Mouse (Mus musculus): ENCODE measurements around the gene Lhpp. TPM values are rescaled to one million over a fixed set of nuclear protein-coding genes. Genes with fewer than 3 reads are reported as not detected.

The Lhpp gene
- polyA plus RNA-seq (2015; fragmentation: Nextera tagmentation; extraction: Ambion mirVana), result 14.5 and 16.8 TPM in 2 replicates

- Histone ChIP-seq H3K9me3 (replicated peaks) (no peaks in the 10 kb centered on the region), H3K36me3 (ENCODE audit: poor library complexity, severe bottlenecking) (no peaks in the 10 kb centered on the region), H3K4me1 (0 out of 2 replicates have a peak, but pooled peaks cover 5% of the 10 kb centered on the region), H3K27ac (no peak within 1 kb of the TSS), H3K9ac (peak within 1 kb of the TSS; percentile 62), H3K4me3 (peak within 1 kb of the TSS; percentile 54), H3K27me3 (peaks cover 16% of the 10 kb centered on the region), H3K4me2 (peak within 1 kb of the TSS; percentile 65)
- peak; percentile 90 for ATAC-seq
- 8% methylated on average over 44 of the region's 44 CpGs for WGBS
These were observed at the start of gene Lhpp for GRCm38 (mm10) chr7:132610468-132611318. Gene Lhpp, plus strand, starts transcription at chr7:132610638.

GRCm38 (mm10) chr7:132565831-132566230, 44.6 kb upstream of the Lhpp start:
- Histone ChIP-seq H3K4me2 (no peak overlapping the region), H3K36me3 (ENCODE audit: poor library complexity, severe bottlenecking) (peaks cover 64% of the 10 kb centered on the region), H3K4me3 (no peak overlapping the region), H3K27me3 (no peaks in the 10 kb centered on the region), H3K9me3 (replicated peaks) (no peaks in the 10 kb centered on the region), H3K9ac (no peak overlapping the region), H3K4me1 (no peaks in the 10 kb centered on the region), H3K27ac (no peak overlapping the region)
- ATAC-seq, result no peak
- WGBS, result 21% methylated on average over 1 of the region's 1 CpGs

DNA sequence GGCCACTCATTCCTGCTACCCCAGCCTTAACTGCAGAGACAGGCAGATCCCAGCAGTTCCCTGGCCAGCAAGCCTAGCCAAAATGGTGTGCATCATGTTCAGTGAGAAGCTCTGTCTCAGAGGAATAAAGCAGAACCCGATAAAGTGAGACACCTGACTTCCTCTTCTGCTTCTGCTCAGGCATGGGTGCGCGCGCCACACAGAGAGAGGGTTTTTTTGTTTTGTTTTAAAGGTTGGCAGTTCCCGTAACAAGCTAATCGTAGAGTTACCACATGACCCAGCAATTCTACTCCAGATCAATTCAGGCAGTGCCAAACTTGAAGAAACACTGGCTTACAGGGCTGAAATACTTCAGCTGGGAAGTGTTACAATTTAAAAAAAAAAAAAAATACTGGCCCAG, 41.6 kb upstream of the Lhpp start:
- Histone ChIP-seq H3K4me1 (peaks cover 21% of the 10 kb centered on the region), H3K27ac (no peak overlapping the region), H3K4me3 (no peak overlapping the region), H3K27me3 (no peaks in the 10 kb centered on the region), H3K4me2 (no peak overlapping the region), H3K36me3 (ENCODE audit: poor library complexity, severe bottlenecking) (peaks cover 34% of the 10 kb centered on the region), H3K9ac (no peak overlapping the region), H3K9me3 (replicated peaks) (no peaks in the 10 kb centered on the region)
- ATAC-seq, result no peak
- WGBS, result 84% methylated on average over 6 of the region's 6 CpGs

- Histone ChIP-seq H3K4me2 (no peak overlapping the region), H3K27ac (no peak overlapping the region), H3K27me3 (no peaks in the 10 kb centered on the region), H3K4me3 (no peak overlapping the region), H3K4me1 (peaks cover 32% of the 10 kb centered on the region), H3K9ac (no peak overlapping the region), H3K36me3 (ENCODE audit: poor library complexity, severe bottlenecking) (peaks cover 22% of the 10 kb centered on the region), H3K9me3 (replicated peaks) (no peaks in the 10 kb centered on the region)
- no peak for ATAC-seq
- WGBS, result 86% methylated on average over 5 of the region's 5 CpGs
These were observed 40.4 kb upstream of the Lhpp start for GRCm38 (mm10) chr7:132570071-132570470.

GRCm38 (mm10) chr7:132571481-132571880, 39.0 kb upstream of the Lhpp start:
- H3K9ac ChIP-seq, result no peak overlapping the region
- H3K27ac ChIP-seq, result peak overlapping the region; percentile 48
- no peak overlapping the region for H3K4me3 ChIP-seq
- no peaks in the 10 kb centered on the region for H3K9me3 ChIP-seq (replicated peaks)
- peaks cover 18% of the 10 kb centered on the region for H3K36me3 ChIP-seq (ENCODE audit: poor library complexity, severe bottlenecking)
- H3K4me2 ChIP-seq, result peak overlapping the region; percentile 20
- WGBS, result 62% methylated on average over 8 of the region's 8 CpGs
- no peak for ATAC-seq
- no peaks in the 10 kb centered on the region for H3K27me3 ChIP-seq
- H3K4me1 ChIP-seq, result peaks cover 38% of the 10 kb centered on the region

- H3K36me3 ChIP-seq (ENCODE audit: poor library complexity, severe bottlenecking), result peaks cover 13% of the 10 kb centered on the region
- ATAC-seq, result no peak
- H3K27ac ChIP-seq, result peak overlapping the region; percentile 55; the same call in 1 of the 2 replicates
- H3K27me3 ChIP-seq, result 0 out of 2 replicates have a peak, but pooled peaks cover 6% of the 10 kb centered on the region
- H3K9me3 ChIP-seq (replicated peaks), result no peaks in the 10 kb centered on the region
- H3K4me2 ChIP-seq, result peak overlapping the region; percentile 27
- H3K9ac ChIP-seq, result no peak overlapping the region
- peaks cover 41% of the 10 kb centered on the region for H3K4me1 ChIP-seq
- no peak overlapping the region for H3K4me3 ChIP-seq
- 60% methylated on average over 3 of the region's 3 CpGs for WGBS
These were observed 37.7 kb upstream of the Lhpp start for GRCm38 (mm10) chr7:132572738-132573137.

GRCm38 (mm10) chr7:132573205-132573604, 37.2 kb upstream of the Lhpp start:
- Histone ChIP-seq H3K9me3 (replicated peaks) (no peaks in the 10 kb centered on the region), H3K27ac (peak overlapping the region; percentile 70), H3K36me3 (ENCODE audit: poor library complexity, severe bottlenecking) (peaks cover 10% of the 10 kb centered on the region), H3K4me1 (peaks cover 41% of the 10 kb centered on the region), H3K9ac (no peak overlapping the region), H3K4me2 (peak overlapping the region; percentile 27), H3K27me3 (0 out of 2 replicates have a peak, but pooled peaks cover 9% of the 10 kb centered on the region), H3K4me3 (no peak overlapping the region)
- no peak for ATAC-seq
- WGBS, result 23% methylated on average over 6 of the region's 6 CpGs

- peaks cover 4% of the 10 kb centered on the region; the same call in 1 of the 2 replicates for H3K36me3 ChIP-seq (ENCODE audit: poor library complexity, severe bottlenecking)
- no peak for ATAC-seq
- H3K4me1 ChIP-seq, result peaks cover 41% of the 10 kb centered on the region
- H3K9me3 ChIP-seq (replicated peaks), result no peaks in the 10 kb centered on the region
- no peak overlapping the region for H3K9ac ChIP-seq
- no peak overlapping the region for H3K4me3 ChIP-seq
- peaks cover 14% of the 10 kb centered on the region; the same call in 1 of the 2 replicates for H3K27me3 ChIP-seq
- H3K4me2 ChIP-seq, result peak overlapping the region; percentile 28; the same call in 1 of the 2 replicates
- H3K27ac ChIP-seq, result no peak overlapping the region
- WGBS, result 91% methylated on average over 5 of the region's 5 CpGs
These were observed 35.8 kb upstream of the Lhpp start for GRCm38 (mm10) chr7:132574646-132575045.

DNA sequence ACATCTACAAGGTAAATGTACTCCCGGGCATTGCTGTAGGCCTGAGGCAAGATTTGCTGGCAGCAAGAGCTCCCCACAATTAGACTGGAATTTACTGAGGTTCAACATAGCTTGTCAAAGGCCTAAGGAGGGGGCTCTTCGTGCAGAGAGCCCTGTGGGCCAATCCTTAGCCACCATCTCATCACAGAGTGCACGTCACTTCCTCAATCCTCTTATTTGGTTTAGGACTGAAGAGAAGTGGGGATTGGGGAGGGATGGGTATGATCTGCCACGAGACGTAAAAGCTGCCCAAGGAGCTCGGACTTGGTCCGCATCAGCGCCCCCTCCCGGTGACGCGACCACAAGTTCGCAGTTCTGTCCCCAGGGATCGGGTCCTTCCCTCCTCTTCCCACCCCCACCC, 34.8 kb upstream of the Lhpp start:
- H3K4me1 ChIP-seq, result peaks cover 41% of the 10 kb centered on the region
- H3K9ac ChIP-seq, result peak overlapping the region; percentile 76
- no peaks in the 10 kb centered on the region for H3K9me3 ChIP-seq (replicated peaks)
- H3K27me3 ChIP-seq, result peaks cover 14% of the 10 kb centered on the region; the same call in 1 of the 2 replicates
- peak overlapping the region; percentile 84 for H3K27ac ChIP-seq
- H3K4me2 ChIP-seq, result peak overlapping the region; percentile 73
- peak overlapping the region; percentile 76 for H3K4me3 ChIP-seq
- peak; percentile 91 for ATAC-seq
- 0% methylated on average over 10 of the region's 13 CpGs for WGBS
- H3K36me3 ChIP-seq (ENCODE audit: poor library complexity, severe bottlenecking), result no peaks in the 10 kb centered on the region

DNA sequence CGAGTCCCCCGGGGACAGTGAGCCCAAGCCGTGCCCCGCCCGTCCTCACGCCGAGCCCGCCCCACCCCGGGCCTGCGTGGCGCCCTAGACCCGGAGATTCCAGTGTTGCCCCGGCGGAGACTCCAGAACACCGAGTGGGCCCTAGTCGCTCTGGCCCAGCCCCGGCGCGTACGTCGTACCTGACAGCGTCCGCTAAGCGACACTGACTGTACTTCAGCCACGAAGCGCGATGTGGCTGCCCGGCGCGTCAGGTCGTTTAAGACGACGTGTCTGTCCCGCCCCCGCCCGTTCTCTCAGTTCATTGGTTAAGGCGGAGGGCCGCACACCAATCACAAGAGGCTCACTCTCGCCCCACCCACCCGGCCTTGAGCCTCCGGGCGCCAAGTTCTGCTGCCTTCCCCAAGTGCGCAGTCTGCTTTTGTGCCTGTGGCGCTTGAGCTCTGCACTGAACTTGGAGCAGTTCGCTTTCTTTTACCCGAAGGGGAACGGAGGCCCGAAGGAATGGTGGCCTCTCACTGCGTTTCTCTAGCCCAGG, 34.3 kb upstream of the Lhpp start, which contains the start of gene Oat:
Oat (minus strand) TSS at position 283 of the 535 bp plus-strand sequence.
- Histone ChIP-seq H3K27ac (peak within 1 kb of the TSS; percentile 84), H3K9ac (peak within 1 kb of the TSS; percentile 76), H3K27me3 (peaks cover 14% of the 10 kb centered on the region; the same call in 1 of the 2 replicates), H3K4me2 (peak within 1 kb of the TSS; percentile 73), H3K36me3 (ENCODE audit: poor library complexity, severe bottlenecking) (no peaks in the 10 kb centered on the region), H3K4me1 (peaks cover 41% of the 10 kb centered on the region), H3K4me3 (peak within 1 kb of the TSS; percentile 76), H3K9me3 (replicated peaks) (no peaks in the 10 kb centered on the region)
- ATAC-seq, result peak; percentile 96
- under 1% methylated on average over 49 of the region's 49 CpGs for WGBS

DNA sequence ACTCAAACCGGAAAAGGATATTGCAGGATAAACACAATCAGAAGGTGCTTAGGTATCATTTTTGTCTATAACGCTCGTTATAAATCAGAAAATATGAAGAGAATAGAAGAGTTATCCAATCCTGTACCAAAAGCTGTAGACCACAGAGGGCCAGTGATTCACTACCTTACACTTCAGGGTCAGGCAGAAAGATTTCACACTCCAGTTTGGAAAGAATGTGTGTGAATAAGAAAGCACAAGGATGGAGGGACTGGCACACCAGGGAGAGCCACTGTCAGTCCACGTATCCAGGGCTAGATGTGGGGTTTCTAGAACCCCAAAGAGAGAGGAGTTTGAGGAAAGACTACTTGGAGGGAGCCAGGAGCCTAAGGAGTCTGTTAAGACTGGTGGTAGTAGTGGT, 33.5 kb upstream of the Lhpp start:
- Histone ChIP-seq H3K4me3 (no peak overlapping the region), H3K4me2 (peak overlapping the region; percentile 73; the same call in 1 of the 2 replicates), H3K36me3 (ENCODE audit: poor library complexity, severe bottlenecking) (no peaks in the 10 kb centered on the region), H3K4me1 (peaks cover 37% of the 10 kb centered on the region), H3K27ac (no peak overlapping the region), H3K27me3 (peaks cover 14% of the 10 kb centered on the region; the same call in 1 of the 2 replicates), H3K9ac (no peak overlapping the region), H3K9me3 (replicated peaks) (no peaks in the 10 kb centered on the region)
- 49% methylated on average over 4 of the region's 4 CpGs for WGBS
- no peak for ATAC-seq

DNA sequence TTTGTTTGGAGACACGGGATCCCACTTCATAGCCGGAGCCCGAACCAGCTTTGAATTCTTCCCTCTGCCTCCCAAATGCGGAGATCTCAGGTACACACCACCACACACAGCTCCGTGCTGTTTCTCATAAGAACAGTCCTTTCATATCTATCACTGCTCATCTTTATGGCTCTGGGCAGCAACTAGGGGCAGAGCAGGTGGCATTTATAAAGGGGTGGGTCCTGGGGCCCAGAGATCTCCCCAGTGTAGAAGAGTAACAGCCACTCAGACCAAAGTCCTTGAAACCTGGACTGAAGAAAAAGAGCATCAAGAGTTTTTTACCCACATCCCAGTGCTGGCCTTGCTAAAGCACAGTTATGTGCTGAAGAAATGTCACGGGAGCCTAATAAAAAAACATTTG, 29.9 kb upstream of the Lhpp start:
- H3K4me1 ChIP-seq, result peaks cover 5% of the 10 kb centered on the region; the same call in 1 of the 2 replicates

More for the DNA sequence above, 29.9 kb upstream of the Lhpp start:
- H3K9me3 ChIP-seq (replicated peaks), result no peaks in the 10 kb centered on the region
- H3K27ac ChIP-seq, result no peak overlapping the region
- no peak overlapping the region for H3K4me3 ChIP-seq
- H3K9ac ChIP-seq, result no peak overlapping the region
- no peaks in the 10 kb centered on the region for H3K36me3 ChIP-seq (ENCODE audit: poor library complexity, severe bottlenecking)
- WGBS, result 76% methylated on average over 6 of the region's 6 CpGs
- no peak overlapping the region for H3K4me2 ChIP-seq
- peaks cover 14% of the 10 kb centered on the region; the same call in 1 of the 2 replicates for H3K27me3 ChIP-seq
- ATAC-seq, result no peak

All from forebrain, embryonic 13.5 days (tissue).